ENCODE assay signal across 13 mouse cellular contexts in genomic region chr9:43200212-43200611, GRCm38 (mm10). TPM values are rescaled to one million over a fixed set of nuclear protein-coding genes. Genes with fewer than 3 reads are reported as not detected.
DNase-seq lines count a peak whose midpoint lies in the region; ATAC-seq and TF ChIP-seq lines count a peak whose summit lies in the region.
"Had no signal": no experiment of that assay in that cellular context is flagged by ENCODE, and none has a peak within 500 bp of the region (broad histone marks: within the 10 kb centered on the region; RNA-seq: fewer than 3 reads in every experiment).

No protein-coding gene starts in this region.

- H3K9ac ChIP-seq in intestine, embryonic 14.5 days (ENCODE audit: low read length), result no peak overlapping the region
- no peak overlapping the region for H3K9ac ChIP-seq in intestine, postnatal 0 days (ENCODE audit: low read depth, low read length)
- H3K9ac ChIP-seq in limb, embryonic 11.5 days (ENCODE audit: low read length), result no peak overlapping the region
- H3K9ac ChIP-seq: neural tube, embryonic 15.5 days had no signal

- TF ChIP-seq CTCF in intestine, postnatal 0 days (IDR thresholded peaks at IDR 0.05; ENCODE audit: low read depth), result no peak

- DNase-seq in intestine, embryonic 14.5 days (ENCODE audit: low spot score), result no peak
- DNase-seq in ES-CJ7 (ENCODE audit: low read depth, low spot score), result peak; percentile 63
- DNase-seq in MEL-GATA-1-ER (ENCODE audit: extremely low read depth, low read depth), result peak; percentile 23
- no peak for DNase-seq in limb, embryonic 11.5 days (ENCODE audit: low spot score)
- DNase-seq in left cerebral cortex, postnatal 25 days (ENCODE audit: low spot score in 2 of 2), result no peak
- DNase-seq in ovary, postnatal 36 days (ENCODE audit: low spot score), result no peak
- DNase-seq: heart, adult 11 months; right cerebral cortex, postnatal 14 days; thymus, postnatal 4 days had no signal

- no peak for ATAC-seq in intestine, embryonic 14.5 days (replicated peaks; ENCODE audit: low FRiP score, low TSS enrichment, low read depth)
- no peak for ATAC-seq in intestine, postnatal 0 days
- ATAC-seq in limb, embryonic 11.5 days (ENCODE audit: insufficient number of reproducible peaks, low FRiP score, low TSS enrichment, low read depth), result no peak

- H3K4me1 ChIP-seq in intestine, embryonic 14.5 days (replicated peaks; ENCODE audit: control insufficient read depth, insufficient read depth, low read length), result peaks cover under 1% of the 10 kb centered on the region; the same call in 1 of the 2 replicates
- H3K4me1 ChIP-seq in intestine, postnatal 0 days (replicated peaks; ENCODE audit: control insufficient read depth, insufficient read depth, low read length), result peaks cover 3% of the 10 kb centered on the region; the same call in 1 of the 2 replicates
- peaks cover 5% of the 10 kb centered on the region for H3K4me1 ChIP-seq in limb, embryonic 11.5 days (ENCODE audit: control insufficient read depth, insufficient read depth, low read length)

- peaks cover 13% of the 10 kb centered on the region for H3K27me3 ChIP-seq in intestine, embryonic 14.5 days (replicated peaks; ENCODE audit: control insufficient read depth, insufficient read depth, low read length)
- H3K27me3 ChIP-seq in intestine, postnatal 0 days (replicated peaks; ENCODE audit: control insufficient read depth, insufficient read depth, low read length), result peaks cover 12% of the 10 kb centered on the region; the same call in 1 of the 2 replicates
- peaks cover 9% of the 10 kb centered on the region for H3K27me3 ChIP-seq in limb, embryonic 11.5 days (ENCODE audit: control insufficient read depth, insufficient read depth, low read length)

- H3K4me2 ChIP-seq in intestine, embryonic 14.5 days (ENCODE audit: low read length), result peak overlapping the region; percentile 31; the same call in 1 of the 2 replicates
- H3K4me2 ChIP-seq in intestine, postnatal 0 days (replicated peaks; ENCODE audit: low read depth), result no peak overlapping the region
- peak overlapping the region; percentile 22; the same call in 1 of the 2 replicates for H3K4me2 ChIP-seq in limb, embryonic 11.5 days (ENCODE audit: low read depth, severe bottlenecking)
- H3K4me2 ChIP-seq: neural tube, embryonic 15.5 days had no signal

- H3K4me3 ChIP-seq in intestine, embryonic 14.5 days (ENCODE audit: low read depth, low read length), result no peak overlapping the region
- no peak overlapping the region for H3K4me3 ChIP-seq in intestine, postnatal 0 days (ENCODE audit: low read depth, low read length)
- H3K4me3 ChIP-seq in limb, embryonic 11.5 days (ENCODE audit: low read depth, low read length), result no peak overlapping the region
- H3K4me3 ChIP-seq: neural tube, embryonic 15.5 days had no signal

- 8% methylated on average over 5 of the region's 5 CpGs for WGBS in intestine, embryonic 14.5 days
- WGBS in intestine, postnatal 0 days, result 31% methylated on average over 5 of the region's 5 CpGs
- WGBS in limb, embryonic 11.5 days, result 3% methylated on average over 5 of the region's 5 CpGs

- H3K9me3 ChIP-seq in intestine, embryonic 14.5 days (ENCODE audit: control insufficient read depth, low read length), result no peaks in the 10 kb centered on the region
- H3K9me3 ChIP-seq in intestine, postnatal 0 days (ENCODE audit: control insufficient read depth), result no peaks in the 10 kb centered on the region
- no peaks in the 10 kb centered on the region for H3K9me3 ChIP-seq in limb, embryonic 11.5 days (ENCODE audit: control insufficient read depth, low read length)
- H3K9me3 ChIP-seq: neural tube, embryonic 15.5 days had no signal

- H3K36me3 ChIP-seq in intestine, embryonic 14.5 days (ENCODE audit: control insufficient read depth, insufficient read depth, low read length), result no peaks in the 10 kb centered on the region
- no peaks in the 10 kb centered on the region for H3K36me3 ChIP-seq in intestine, postnatal 0 days (ENCODE audit: control insufficient read depth, insufficient read depth)
- H3K36me3 ChIP-seq in limb, embryonic 11.5 days (ENCODE audit: control insufficient read depth, insufficient read depth, low read length), result no peaks in the 10 kb centered on the region
- H3K36me3 ChIP-seq: neural tube, embryonic 15.5 days had no signal

- intact Hi-C loops in left cerebral cortex, postnatal 25 days (cut with DNase I), result no loop called here

- no peak overlapping the region for H3K27ac ChIP-seq in intestine, embryonic 14.5 days (ENCODE audit: low read depth)
- H3K27ac ChIP-seq in intestine, postnatal 0 days (ENCODE audit: low read depth, low read length), result no peak overlapping the region
- no peak overlapping the region for H3K27ac ChIP-seq in limb, embryonic 11.5 days (replicated peaks; ENCODE audit: low read depth, low read length)
- H3K27ac ChIP-seq: macrophage; neural tube, embryonic 15.5 days had no signal

RNA-seq across cellular contexts. Expression of gene Pou2f3, which starts 10.0 kb away (rescaled TPM):
- polyA plus RNA-seq in intestine, embryonic 14.5 days (2014; fragmentation: Nextera tagmentation; extraction: Ambion mirVana), result 0.89 and 1.3 TPM in 2 replicates
- polyA plus RNA-seq in intestine, postnatal 0 days (2015; fragmentation: Nextera tagmentation; extraction: Ambion mirVana), result 0.18 TPM in 2 replicates
- polyA plus RNA-seq in limb, embryonic 11.5 days (2014; fragmentation: Nextera tagmentation; extraction: Ambion mirVana), result not detected in 2 replicates
- total RNA-seq in left cerebral cortex, postnatal 25 days (2021), result under 1 TPM in 1 of 2 experiments, not detected in 1; 0.30 TPM
- total RNA-seq: liver, adult 2 months had no signal
- polyA plus RNA-seq: liver, adult 2 months; macrophage; neural tube, embryonic 15.5 days had no signal

RNA-seq across cellular contexts. Expression of gene Oaf, which starts 39.5 kb away (rescaled TPM):
- polyA plus RNA-seq in intestine, embryonic 14.5 days (2014; fragmentation: Nextera tagmentation; extraction: Ambion mirVana), result 108 and 118 TPM in 2 replicates
- polyA plus RNA-seq in intestine, postnatal 0 days (2015; fragmentation: Nextera tagmentation; extraction: Ambion mirVana), result 39.7 and 45.5 TPM in 2 replicates
- polyA plus RNA-seq in limb, embryonic 11.5 days (2014; fragmentation: Nextera tagmentation; extraction: Ambion mirVana), result 96.4 and 108 TPM in 2 replicates
- total RNA-seq in left cerebral cortex, postnatal 25 days (2021), result 10 to 100 TPM; 12.6 to 13.2 TPM

Comparison
In these comparisons a context has a peak if more than half of its experiments do, and no peak if none do; other contexts are left out.
1. DNase-seq: peak in ES-CJ7 (single experiment) and MEL-GATA-1-ER (single experiment); none in intestine, embryonic 14.5 days (single experiment), limb, embryonic 11.5 days (single experiment), left cerebral cortex, postnatal 25 days (0 of 2) and ovary, postnatal 36 days (single experiment).